Mouse (Mus musculus) midbrain, postnatal 0 days (tissue): ENCODE results near the gene Sgo2a. TPM values are rescaled to one million over a fixed set of nuclear protein-coding genes. Genes with fewer than 3 reads are reported as not detected.
"Not testable (repeated sequence)": the region's sequence is repeated elsewhere in the genome, so short reads cannot be mapped to it uniquely, and the experiment has no call there.

Experiments used
- ATAC-seq: fragments of 200-750 bp; cut with Nextera tagmentation; 2 replicates; pipeline ENCODE4 v1.8.0; 2017; ENCODE audit warnings: moderate number of reproducible peaks, mild to moderate bottlenecking, moderate TSS enrichment, moderate library complexity; ENCODE audit not compliant: low FRiP score
- DNase-seq: peaks from one replicate; pipeline ENCODE4 v3.0.0-alpha.2; 2015; ENCODE audit warnings: low spot score
- H3K27ac ChIP-seq: fragments of 300-500 bp; sonication (generic); 2 replicates; pipeline ENCODE4 v1.5.1; 2014; ENCODE audit warnings: low read depth, mild to moderate bottlenecking, low read length, mixed read lengths
- H3K27me3 ChIP-seq: fragments of 300-500 bp; sonication (generic); 2 replicates; pipeline ENCODE4 v1.6.1; 2014; ENCODE audit warnings: low read length, control low read depth, mixed read lengths; ENCODE audit not compliant: insufficient read depth
- H3K36me3 ChIP-seq: fragments of 300-500 bp; sonication (generic); 2 replicates; pipeline ENCODE4 v1.6.1; 2014; ENCODE audit warnings: low read length, control low read depth, mixed read lengths; ENCODE audit not compliant: insufficient read depth
- H3K4me1 ChIP-seq: fragments of 300-500 bp; sonication (generic); 2 replicates; pipeline ENCODE4 v1.6.1; 2014; ENCODE audit warnings: mild to moderate bottlenecking, control low read depth, antibody characterized with exemption, low read length, mixed read lengths; ENCODE audit not compliant: insufficient read depth
- H3K4me2 ChIP-seq: fragments of 300-500 bp; sonication (generic); 2 replicates; pipeline ENCODE4 v1.6.1; 2014; ENCODE audit warnings: low read depth, mild to moderate bottlenecking, low read length, mixed read lengths; ENCODE audit not compliant: poor library complexity, severe bottlenecking
- H3K4me3 ChIP-seq: fragments of 300-500 bp; sonication (generic); 2 replicates; pipeline ENCODE4 v1.5.1; 2014; ENCODE audit warnings: low read depth, mild to moderate bottlenecking, low read length, moderate library complexity
- H3K9ac ChIP-seq: fragments of 300-500 bp; sonication (generic); replicated peaks from 2 replicates; pipeline ENCODE4 v1.6.1; 2014; ENCODE audit warnings: mild to moderate bottlenecking, low read length, moderate library complexity, mixed read lengths; ENCODE audit not compliant: poor library complexity, severe bottlenecking
- H3K9me3 ChIP-seq: fragments of 300-500 bp; sonication (generic); 2 replicates; pipeline ENCODE4 v1.6.1; 2016; ENCODE audit warnings: low read length, control low read depth
- CTCF ChIP-seq: IDR thresholded peaks from 2 replicates; pipeline ENCODE4 v1.5.1; 2016; ENCODE audit warnings: antibody characterized with exemption, mild to moderate bottlenecking
- WGBS: fragments of 180-500 bp; shearing (Covaris S2); extraction: QIAGEN DNeasy Blood & Tissue Kit; methylation state at CpG from one replicate; pipeline ENCODE4 v1.1.7; 2014; 5-methylcytosine and 5-hydroxymethylcytosine counted together
- polyA plus RNA-seq: library from polyadenylated mRNA; unstranded; fragments of >200 nt; fragmentation: Nextera tagmentation; extraction: Ambion mirVana; gene quantifications from 2 replicates; pipeline ENCODE4 v1.2.1, GENCODE M21; 2015
- total RNA-seq: library from RNA; depleted of rRNA; stranded (reverse); fragments of >200 nt; gene quantifications from 2 replicates; pipeline ENCODE4 v1.2.3, GENCODE M21; 2014

Sgo2a gene
- total and polyA plus RNA-seq, 2 experiments from 2014 or later = 1.4 to 3.1 TPM

GRCm38 (mm10) chr1:57989052-57989600, 6.6 kb upstream of the Sgo2a start:
- no peak overlapping the region for H3K27ac ChIP-seq
- H3K4me2 ChIP-seq = no peak overlapping the region
- H3K4me1 ChIP-seq = no peaks in the 10 kb centered on the region
- WGBS = 51% methylated on average over 6 of the region's 6 CpGs
- no peak overlapping the region for H3K9ac ChIP-seq
- no peaks in the 10 kb centered on the region for H3K36me3 ChIP-seq
- no peaks in the 10 kb centered on the region for H3K27me3 ChIP-seq
- ATAC-seq (no peak), DNase-seq (no peak)
- H3K9me3 ChIP-seq = no peaks in the 10 kb centered on the region
- H3K4me3 ChIP-seq = no peak overlapping the region
- TF ChIP-seq CTCF = no peak

GRCm38 (mm10) chr1:57991277-57991676, 4.5 kb upstream of the Sgo2a start:
- Histone ChIP-seq H3K4me1 (no peaks in the 10 kb centered on the region), H3K27me3 (no peaks in the 10 kb centered on the region), H3K36me3 (no peaks in the 10 kb centered on the region), H3K4me3 (no peak overlapping the region), H3K9me3 (no peaks in the 10 kb centered on the region), H3K4me2 (no peak overlapping the region), H3K27ac (no peak overlapping the region), H3K9ac (no peak overlapping the region)
- no peak for ATAC-seq
- WGBS = 83% methylated on average over 2 of the region's 2 CpGs
- DNase-seq = no peak
- no peak for TF ChIP-seq CTCF

GRCm38 (mm10) chr1:57996133-57996615, 403 bp downstream of the Sgo2a start:
- WGBS = under 1% methylated on average over 29 of the region's 29 CpGs

DNA sequence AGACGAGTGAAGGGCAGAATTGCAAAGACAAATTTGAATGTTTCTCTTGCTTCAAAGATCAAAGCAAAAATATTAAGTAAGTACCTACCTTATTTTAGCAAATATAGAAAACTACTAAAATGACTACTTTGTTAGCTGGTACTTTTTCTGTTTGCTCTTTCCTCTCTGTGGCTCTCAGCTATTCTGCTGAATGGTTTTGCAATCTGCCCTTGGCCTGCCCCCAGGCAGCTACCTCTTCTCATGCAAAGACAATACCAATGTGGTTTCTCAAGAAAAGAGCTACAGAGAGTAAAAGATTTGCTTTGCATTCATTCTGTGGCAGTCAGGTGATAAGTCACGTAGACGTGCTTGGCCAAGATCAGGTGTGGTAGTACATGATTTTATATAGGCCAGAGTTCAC, 2.4 kb downstream of the Sgo2a start:
- H3K36me3 ChIP-seq = no peaks in the 10 kb centered on the region
- no peak overlapping the region for H3K9ac ChIP-seq
- no peaks in the 10 kb centered on the region for H3K27me3 ChIP-seq
- no peak overlapping the region for H3K4me3 ChIP-seq
- DNase-seq = no peak
- no peaks in the 10 kb centered on the region for H3K9me3 ChIP-seq
- H3K4me2 ChIP-seq = no peak overlapping the region
- H3K27ac ChIP-seq = no peak overlapping the region
- H3K4me1 ChIP-seq = no peaks in the 10 kb centered on the region
- no peak for ATAC-seq
- TF ChIP-seq CTCF = no peak
- WGBS = 87% methylated on average over 3 of the region's 3 CpGs

More at GRCm38 (mm10) chr1:57996133-57996615, 403 bp downstream of the Sgo2a start:
- H3K9me3 ChIP-seq = no peaks in the 10 kb centered on the region
- peak; percentile 38 for ATAC-seq
- H3K4me2 ChIP-seq = peak overlapping the region; percentile 98
- no peak overlapping the region for H3K27ac ChIP-seq
- no peaks in the 10 kb centered on the region for H3K36me3 ChIP-seq
- H3K4me1 ChIP-seq = no peaks in the 10 kb centered on the region
- no peak for TF ChIP-seq CTCF
- peak; percentile 5 for DNase-seq
- H3K9ac ChIP-seq = 0 out of 2 replicates have a peak overlapping the region, but pooled peaks have one; percentile 39
- no peaks in the 10 kb centered on the region for H3K27me3 ChIP-seq
- H3K4me3 ChIP-seq = peak overlapping the region; percentile 91

GRCm38 (mm10) chr1:58006388-58006787, 10.6 kb downstream of the Sgo2a start:
- not testable (repeated sequence) for DNase-seq, ATAC-seq, H3K36me3 ChIP-seq, H3K9me3 ChIP-seq, H3K9ac ChIP-seq, H3K27me3 ChIP-seq, H3K4me2 ChIP-seq, H3K27ac ChIP-seq, H3K4me3 ChIP-seq, H3K4me1 ChIP-seq
- 95% methylated on average over 7 of the region's 7 CpGs for WGBS

- WGBS = 93% methylated on average over 7 of the region's 7 CpGs
- H3K9ac ChIP-seq = no peak within 1 kb of the TSS
- H3K27ac ChIP-seq = no peak within 1 kb of the TSS
- no peak for ATAC-seq
- H3K4me1 ChIP-seq = no peaks in the 10 kb centered on the region
- DNase-seq = no peak
- no peak for TF ChIP-seq CTCF
- H3K4me2 ChIP-seq = no peak within 1 kb of the TSS
- H3K36me3 ChIP-seq = no peaks in the 10 kb centered on the region
- no peak within 1 kb of the TSS for H3K4me3 ChIP-seq
- no peaks in the 10 kb centered on the region for H3K9me3 ChIP-seq
- H3K27me3 ChIP-seq = no peaks in the 10 kb centered on the region
These were observed 23.1 kb downstream of the Sgo2a start, which contains the start of gene Kctd18 for GRCm38 (mm10) chr1:58018856-58019255. TSS of gene Kctd18 (minus strand) at chr1:58018956.
